Mouse (Mus musculus): ENCODE data around the gene Ptx3.

Ptx3 gene

GRCm38 (mm10) chr3:66219655-66220191 is at the start of gene Ptx3:
TSS of gene Ptx3 (plus strand) at chr3:66219910.
- in situ Hi-C loops (cut with MseI, MboI) = no loop called here

GRCm38 (mm10) chr3:66172907-66173306 is 46.8 kb upstream of the Ptx3 start:
- in situ Hi-C loops (cut with MseI, MboI) = no loop called here

- in situ Hi-C loops (cut with MseI, MboI) = no loop called here
These were observed 40.1 kb upstream of the Ptx3 start for GRCm38 (mm10) chr3:66179647-66180046.

- in situ Hi-C loops (cut with MseI, MboI) = no loop called here
These were observed 25.7 kb upstream of the Ptx3 start for GRCm38 (mm10) chr3:66193910-66194562.

DNA sequence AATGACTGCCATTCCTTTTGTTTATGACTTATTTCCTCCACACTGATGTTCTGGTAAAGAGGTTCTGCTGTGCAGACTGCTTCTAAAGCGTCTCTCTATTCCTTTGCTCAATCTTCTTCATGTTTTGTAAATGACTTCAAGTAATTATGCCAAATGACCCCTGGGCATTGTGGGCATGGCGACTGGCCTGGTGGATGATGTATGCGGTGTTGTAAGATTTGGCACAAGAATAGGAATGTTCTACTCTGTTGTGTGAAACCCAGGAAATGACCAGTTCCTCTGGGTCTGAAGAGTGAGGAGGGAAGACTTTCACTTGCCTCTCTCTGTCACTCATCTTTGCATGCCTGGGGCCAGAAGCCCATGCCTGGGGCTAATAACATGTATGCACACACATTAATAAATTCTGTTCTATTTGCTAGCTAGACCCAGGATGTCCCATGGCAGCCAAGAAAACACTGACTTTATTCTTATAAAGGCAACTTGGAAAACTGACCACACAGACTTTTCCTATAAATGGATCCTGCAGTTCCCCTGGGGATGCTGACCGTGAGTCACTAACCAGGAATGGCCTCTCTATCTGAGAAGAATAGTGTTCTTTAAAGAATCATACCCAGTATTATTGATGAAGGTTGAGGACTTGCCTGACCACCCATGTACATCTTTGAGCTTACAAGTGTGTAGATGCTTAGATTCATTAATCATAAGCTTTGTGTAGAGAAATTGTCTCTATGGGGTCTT is 10.7 kb upstream of the Ptx3 start:
- in situ Hi-C loops (cut with MseI, MboI) = no loop called here

- in situ Hi-C loops (cut with MseI, MboI) = no loop called here
These were observed 6.2 kb upstream of the Ptx3 start for GRCm38 (mm10) chr3:66213524-66213923.

- in situ Hi-C loops (cut with MseI, MboI) = no loop called here
These were observed 4.0 kb upstream of the Ptx3 start for GRCm38 (mm10) chr3:66215759-66216158.

DNA sequence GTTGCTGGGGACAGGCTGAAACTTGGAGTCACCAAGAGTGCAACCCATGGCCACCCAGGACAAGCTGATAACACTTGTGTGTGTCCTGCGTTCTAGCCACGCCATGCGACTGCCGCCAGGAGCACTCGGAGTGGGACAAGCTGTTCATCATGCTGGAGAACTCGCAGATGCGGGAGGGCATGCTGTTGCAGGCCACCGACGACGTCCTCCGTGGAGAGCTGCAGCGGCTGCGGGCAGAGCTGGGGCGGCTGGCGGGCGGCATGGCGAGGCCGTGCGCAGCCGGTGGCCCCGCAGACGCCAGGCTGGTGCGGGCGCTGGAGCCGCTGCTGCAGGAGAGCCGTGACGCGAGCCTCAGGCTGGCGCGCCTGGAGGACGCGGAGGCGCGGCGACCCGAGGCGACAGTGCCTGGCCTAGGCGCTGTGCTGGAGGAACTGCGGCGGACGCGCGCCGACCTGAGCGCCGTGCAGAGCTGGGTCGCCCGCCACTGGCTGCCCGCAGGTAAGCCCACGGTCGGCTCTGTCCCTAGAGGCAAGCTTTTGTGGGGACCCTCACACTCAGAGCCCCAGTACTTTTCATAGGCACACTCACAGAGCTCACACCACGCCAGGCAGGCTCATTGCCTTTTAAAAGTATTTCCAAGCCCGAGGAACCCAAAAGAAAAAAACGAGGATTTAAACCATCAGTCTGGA is 988 bp downstream of the Ptx3 start:
- in situ Hi-C loops (cut with MseI, MboI) = no loop called here

- in situ Hi-C loops (cut with MseI, MboI) = no loop called here
These were observed 1.5 kb downstream of the Ptx3 start for GRCm38 (mm10) chr3:66221243-66221611.

- in situ Hi-C loops (cut with MseI, MboI) = no loop called here
These were observed 5.3 kb downstream of the Ptx3 start for GRCm38 (mm10) chr3:66224931-66225537.

- in situ Hi-C loops (cut with MseI, MboI) = loop anchor here in 1 of 2 experiments (10.0 kb wide), 1 partner anchor 232 kb away; no protein-coding TSS in a partner anchor
These were observed 16.6 kb downstream of the Ptx3 start for GRCm38 (mm10) chr3:66236234-66236871.

GRCm38 (mm10) chr3:66240476-66240875 is 20.8 kb downstream of the Ptx3 start:
- in situ Hi-C loops (cut with MseI, MboI) = no loop called here

DNA sequence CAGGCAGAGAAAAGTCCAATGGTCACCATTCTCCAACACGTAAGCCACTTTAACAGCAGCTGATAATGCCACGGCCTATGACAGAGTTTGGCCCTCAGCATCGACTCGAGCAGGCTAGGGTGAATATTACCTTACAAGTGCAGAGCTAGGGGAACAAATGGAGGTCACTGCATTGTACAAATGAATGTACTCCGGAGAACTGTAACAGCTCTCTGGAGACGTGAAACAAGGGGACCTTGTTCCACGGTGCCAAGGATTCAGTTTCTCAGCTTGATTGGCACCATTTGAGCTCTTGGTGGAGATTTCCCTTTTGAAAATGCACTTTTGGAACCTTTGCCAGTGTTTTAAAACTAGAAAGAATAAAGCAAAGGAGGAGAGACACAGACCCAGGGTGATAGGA is 32.1 kb downstream of the Ptx3 start:
- in situ Hi-C loops (cut with MseI, MboI) = no loop called here

DNA sequence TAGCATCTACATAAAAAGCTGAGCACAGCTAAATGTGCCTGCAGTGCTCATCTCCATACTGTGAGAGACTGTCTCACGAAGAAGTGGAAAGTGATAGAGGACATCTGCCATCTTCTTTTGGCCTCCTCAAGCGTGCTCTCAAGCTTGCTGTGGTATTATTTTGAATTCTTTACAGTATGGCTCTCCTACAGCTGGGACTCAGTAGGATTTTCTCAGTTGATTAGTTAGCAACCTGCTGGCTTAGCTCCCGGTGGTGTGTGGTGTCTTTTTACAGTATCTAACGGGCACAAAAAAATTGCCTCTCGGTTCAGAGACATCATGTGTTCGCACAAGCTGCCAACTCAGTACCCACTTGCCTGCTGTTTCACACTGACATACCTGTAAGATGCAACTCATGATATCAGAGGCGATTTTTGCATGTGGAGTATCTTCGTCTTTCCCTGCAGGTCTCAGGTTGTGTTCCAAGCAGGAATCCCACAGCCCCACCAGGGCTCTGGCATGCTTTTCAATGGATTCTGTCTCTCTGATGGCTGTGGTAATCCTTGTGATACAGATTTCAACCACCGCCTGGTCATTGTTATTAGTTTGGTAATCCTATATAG is 34.9 kb downstream of the Ptx3 start:
- in situ Hi-C loops (cut with MseI, MboI) = no loop called here

DNA sequence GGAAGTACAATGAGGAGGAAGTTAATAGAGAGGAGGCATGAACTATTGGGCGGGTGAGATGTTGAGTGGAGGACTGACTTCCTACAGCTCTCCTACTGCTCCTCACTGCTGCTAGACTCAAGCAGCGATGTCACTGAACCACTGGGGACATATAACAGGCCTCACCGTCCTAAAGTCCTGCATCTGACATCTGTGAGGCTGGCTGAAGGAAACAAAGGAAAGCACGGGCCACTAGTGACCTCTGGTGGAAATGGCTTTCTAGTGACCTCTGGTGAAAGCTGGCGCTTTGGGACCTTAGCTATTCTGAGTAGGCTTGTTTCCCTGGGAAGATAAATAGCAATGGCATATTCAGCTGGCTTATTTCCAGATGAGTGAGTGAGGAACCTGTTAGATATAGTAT is 42.6 kb downstream of the Ptx3 start:
- in situ Hi-C loops (cut with MseI, MboI) = no loop called here

GRCm38 (mm10) chr3:66263270-66263669 is 43.6 kb downstream of the Ptx3 start:
- in situ Hi-C loops (cut with MseI, MboI) = no loop called here

All from mouse trophoblast stem cell (cell line).